Mouse (Mus musculus): ENCODE measurements at regions not wholly inside any gene's neighbourhood (a gene's known extent, or its start where the extent isn't known, plus 50 kb on each side); places are given as distances from the start of the nearest gene placed in this dataset.
A peak's percentile ranks its signal among the peaks of the same experiment; 100 is the strongest.

DNA sequence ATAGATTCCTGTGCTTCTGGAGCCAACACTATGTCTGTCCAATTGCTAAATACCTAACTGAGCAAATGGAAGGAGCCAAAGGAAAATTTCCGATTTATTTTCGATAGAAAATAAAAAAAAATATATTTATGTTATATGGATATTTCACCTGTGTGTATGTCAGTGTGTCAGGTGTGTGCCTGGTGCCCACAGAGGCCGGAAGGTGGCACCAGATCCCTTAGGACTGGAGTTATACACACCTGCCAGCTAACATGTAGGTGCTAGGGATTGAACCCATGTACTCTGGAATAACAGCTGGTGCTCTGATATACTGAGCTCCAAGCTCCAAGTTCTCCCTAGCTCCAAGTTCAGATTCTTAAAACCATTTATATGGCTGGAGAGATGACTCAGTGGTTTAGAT, 79.0 kb downstream of the Mfsd1 start:
- DNase-seq, result no peak

DNA sequence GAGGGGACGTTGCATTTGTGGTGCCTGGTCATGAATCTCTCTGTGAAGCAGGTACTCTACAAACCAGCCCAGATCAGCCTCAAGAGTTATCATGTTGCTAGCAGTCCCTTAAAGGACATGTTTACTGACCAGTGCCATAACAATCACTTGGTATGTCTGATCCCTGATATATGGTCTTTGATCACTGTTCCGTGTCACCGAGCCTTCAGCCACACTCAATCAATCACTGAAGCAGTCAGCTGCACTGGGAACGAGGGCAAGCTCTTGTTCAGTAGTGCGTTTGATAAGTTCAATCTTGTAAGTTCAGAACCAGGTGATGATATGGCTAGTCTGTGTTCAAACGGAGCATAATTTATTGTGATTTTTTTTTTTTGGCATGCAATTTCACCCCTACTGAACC, 126.8 kb downstream of the Mfsd1 start:
- peak; percentile 55 for DNase-seq

DNA sequence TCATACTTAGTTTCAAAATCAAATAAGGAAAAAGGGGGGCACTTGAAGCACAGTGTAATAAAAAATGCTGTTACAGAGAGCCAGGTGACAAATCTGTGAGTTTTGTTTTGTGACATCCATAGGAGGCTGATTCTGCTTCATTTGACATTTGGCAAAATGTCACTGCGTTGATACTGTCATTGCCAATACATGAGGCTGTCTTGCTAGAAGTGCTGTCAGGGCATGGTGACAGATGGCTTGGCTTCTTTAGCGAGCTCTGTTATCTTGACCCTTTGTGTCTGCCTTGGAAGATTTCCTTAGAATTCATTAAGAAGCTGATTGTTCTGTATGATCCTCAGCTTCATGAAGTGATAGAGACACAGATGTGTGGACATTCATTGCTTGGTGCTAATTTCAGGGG, 129.2 kb downstream of the Mfsd1 start:
- DNase-seq, result no peak

DNA sequence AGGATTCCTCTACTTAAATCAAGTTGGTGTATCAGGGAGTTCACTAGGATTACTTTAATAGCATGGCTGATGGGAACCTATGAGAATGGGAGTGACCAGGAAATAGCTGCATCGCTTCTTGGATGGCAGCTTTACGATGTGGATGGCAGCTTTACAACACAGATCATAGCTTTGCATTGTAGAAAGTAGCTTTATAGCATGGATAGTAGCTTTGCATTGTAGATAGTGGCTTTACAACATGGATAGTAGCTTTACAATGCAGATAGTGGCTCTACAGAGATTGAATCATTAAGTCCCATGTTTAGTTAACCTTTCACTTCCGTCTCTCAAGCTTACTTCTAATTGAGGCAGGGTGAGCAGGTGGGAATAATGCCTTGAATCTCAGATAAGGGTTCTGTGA, 149.4 kb downstream of the Mfsd1 start:
- no peak for DNase-seq

DNA sequence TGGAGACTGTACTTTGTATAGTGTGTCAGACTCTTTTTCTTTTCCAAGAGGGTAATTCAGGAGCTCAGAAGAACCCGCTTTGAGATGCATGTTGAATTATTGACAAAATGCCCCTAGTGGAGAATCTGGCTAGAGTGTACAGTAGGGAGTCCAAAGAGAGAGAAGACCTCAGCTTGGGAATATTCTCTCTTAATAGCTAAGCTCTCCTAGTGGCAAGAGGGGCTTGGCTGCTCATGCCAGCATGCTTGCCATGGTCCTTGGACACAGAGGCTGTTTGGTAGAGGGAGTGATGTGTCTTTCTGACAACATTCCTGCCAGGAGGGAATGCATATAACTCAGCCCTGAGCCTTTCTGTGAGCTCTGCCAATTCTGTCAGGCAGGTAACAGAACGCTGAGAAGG, 150.3 kb downstream of the Mfsd1 start:
- DNase-seq, result no peak

DNA sequence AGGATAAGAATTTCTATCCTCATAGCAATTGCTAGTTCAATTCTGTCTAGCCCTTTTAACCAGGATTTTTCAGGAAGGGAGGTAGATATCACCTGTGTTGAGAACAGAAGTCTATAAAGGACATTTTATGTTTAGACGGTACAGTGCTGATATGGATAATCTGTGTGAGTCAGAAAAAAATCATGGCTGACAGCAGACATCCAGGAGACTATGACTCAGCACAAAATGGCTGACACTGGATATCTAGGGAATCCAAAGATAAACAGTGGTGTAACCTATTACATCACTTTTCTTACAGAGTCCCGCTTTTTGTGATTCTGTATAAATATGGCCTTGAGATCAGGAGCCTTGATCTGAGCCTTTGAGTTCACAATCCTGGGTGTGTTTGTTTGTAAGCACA, 137.8 kb upstream of the Iqcj start:
- DNase-seq, result no peak

DNA sequence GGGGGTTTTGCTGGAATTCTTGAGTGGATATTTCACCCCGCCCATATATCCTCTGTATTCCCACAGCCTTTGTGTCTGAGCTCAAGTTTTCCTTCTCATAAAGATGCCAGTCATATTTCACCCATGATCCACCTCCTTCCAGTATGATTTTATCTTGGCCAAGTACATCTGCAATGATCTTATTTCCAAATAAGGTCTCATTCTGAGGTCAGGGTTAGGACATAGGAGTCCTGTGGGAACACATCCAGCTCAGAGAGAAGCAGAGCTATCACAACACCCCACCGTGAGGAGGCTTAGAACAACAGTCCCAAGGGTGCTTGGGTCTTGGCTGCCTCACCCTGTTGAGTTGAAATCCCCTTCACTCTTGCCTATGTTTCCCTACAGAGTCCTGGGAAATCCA, 123.4 kb upstream of the Iqcj start:
- DNase-seq, result no peak

DNA sequence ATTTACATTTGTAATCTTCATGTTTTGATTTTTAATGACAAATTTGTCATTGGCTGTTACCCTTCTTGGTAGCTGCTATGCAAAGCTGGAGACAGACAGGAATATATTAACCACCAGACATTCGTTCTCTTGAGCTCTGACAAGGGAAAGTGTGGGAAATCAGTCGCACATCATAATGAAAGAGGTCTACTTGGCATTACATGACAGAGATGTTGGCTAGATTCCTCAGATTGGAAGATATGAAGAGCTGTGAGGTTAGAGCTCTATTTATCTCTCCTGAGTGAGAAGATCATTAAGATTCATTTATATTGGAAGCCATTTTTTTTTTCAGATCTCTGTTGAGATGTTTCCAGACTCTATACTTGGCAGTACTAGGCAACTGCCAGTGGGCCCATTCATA, 118.6 kb upstream of the Iqcj start:
- no peak for DNase-seq

DNA sequence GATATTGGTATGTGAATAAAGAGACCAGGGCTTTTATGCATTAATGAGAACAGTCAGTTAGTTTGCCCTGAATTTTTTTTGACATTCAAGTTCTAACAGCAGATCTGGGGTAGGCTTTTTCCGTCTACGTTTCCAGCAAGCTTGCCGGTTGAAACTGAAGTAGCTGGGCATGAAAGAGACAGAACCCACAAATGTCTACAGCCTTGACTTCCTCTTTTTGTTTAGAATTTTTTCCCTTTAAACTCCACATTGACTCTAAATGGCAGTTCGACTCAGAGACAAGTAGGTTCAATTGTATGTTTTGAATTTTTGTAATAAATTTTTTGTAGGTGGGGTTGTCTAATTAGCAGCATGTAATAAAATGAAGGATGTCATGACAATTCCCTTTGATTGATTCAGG, 109.8 kb upstream of the Iqcj start:
- DNase-seq, result no peak

DNA sequence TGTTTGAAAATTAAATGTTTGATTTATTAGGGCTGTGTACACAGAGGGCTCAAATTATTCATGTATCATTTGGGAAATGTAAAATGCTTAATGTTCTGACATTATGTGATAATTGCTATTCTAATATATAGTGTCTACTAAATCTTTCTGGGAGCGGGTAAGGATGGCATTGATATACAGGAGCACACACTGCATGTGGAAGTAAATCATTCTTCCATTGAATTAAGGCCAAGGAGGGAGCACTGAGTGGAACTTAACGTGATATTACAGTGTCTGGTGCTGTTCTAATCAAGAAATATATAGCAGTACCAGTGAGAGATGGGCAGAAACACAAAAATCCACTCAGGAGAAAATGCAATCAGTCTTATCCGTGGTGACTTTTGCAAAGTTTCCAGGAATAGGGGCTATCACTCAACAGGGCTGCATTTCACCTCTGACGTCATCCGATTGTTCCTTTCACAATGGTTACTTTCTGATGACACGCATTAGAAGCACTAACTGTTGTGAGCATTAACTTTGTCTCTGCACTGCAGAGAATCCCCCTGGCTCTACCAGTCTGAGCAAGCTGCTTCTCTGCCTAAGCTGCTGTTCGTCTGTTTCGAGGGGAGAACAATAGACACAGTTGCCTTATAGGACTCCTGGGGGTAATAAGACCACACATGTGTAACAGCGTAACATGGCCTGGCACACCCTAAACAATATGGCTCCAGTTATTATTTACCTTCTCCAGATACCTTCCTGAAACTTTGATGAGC, 85.0 kb upstream of the Iqcj start:
- no peak for DNase-seq

DNA sequence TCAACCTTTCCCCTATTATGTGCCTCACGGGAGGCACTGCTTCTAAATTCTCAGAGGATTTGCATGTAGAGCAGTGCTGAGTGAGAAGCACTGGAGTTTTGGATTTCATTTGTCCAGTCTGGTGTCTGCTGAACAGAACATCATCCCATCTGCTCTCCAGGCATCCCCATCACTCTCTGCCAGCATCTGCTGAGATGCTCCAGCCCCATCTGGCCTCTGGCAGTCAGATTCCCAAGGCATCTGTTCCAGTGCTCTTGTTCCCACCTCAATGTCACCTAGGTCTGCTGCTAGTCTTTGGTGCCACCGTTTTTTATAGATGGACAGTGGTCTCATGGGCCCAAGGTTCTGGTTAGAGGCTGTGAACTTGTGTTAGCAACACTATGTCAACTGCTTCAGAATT, 63.9 kb upstream of the Iqcj start:
- DNase-seq, result no peak

DNA sequence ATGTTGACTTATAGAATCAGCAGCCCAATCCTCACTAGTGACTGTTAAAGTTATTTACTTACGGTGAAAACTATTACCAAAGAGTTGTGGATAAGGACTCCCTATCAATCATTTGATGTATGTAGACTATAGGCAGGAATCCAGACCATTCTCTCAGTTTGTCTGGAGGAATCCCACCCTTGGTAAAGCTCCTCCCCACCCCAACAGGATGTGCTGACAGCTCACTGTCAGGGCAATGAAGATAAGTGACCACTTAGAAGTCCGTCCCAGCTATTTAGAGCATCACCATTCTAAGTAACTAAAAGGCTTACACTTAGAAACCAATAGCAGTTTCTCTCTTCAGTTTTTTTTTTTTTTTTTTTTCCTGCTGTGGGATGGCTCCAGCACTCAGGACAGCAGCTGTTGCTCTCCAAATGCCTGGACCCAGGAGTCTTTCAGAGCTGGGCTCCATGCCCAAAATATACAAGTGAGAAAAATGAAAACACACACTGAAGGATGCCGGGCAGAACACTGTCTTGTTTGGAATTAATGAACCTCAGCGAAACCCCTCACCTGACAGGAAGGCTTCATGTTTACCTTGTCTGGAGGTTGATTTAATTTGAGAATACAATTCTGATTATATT, 58.9 kb upstream of the Iqcj start:
- DNase-seq, result no peak
